Mouse (Mus musculus) cerebellum, adult 11-12 months (tissue): ENCODE results near the gene Rack1.
"Not testable (repeated sequence)": the region's sequence is repeated elsewhere in the genome, so short reads cannot be mapped to it uniquely, and the experiment has no call there.

Experiments
- DNase-seq: peaks from one replicate; pipeline ENCODE4 v3.0.0; 2022

Rack1 gene

GRCm38 (mm10) chr11:48843202-48843601 is 43.1 kb downstream of the Rack1 start:
- DNase-seq = no peak

- DNase-seq = no peak
These were observed 44.2 kb downstream of the Rack1 start for GRCm38 (mm10) chr11:48844309-48844708.

GRCm38 (mm10) chr11:48845244-48845815 is 45.2 kb downstream of the Rack1 start:
- DNase-seq = no peak

- not testable (repeated sequence) for DNase-seq
These were observed 46.2 kb downstream of the Rack1 start for GRCm38 (mm10) chr11:48846362-48846761.

- no peak for DNase-seq
These were observed 46.7 kb downstream of the Rack1 start for GRCm38 (mm10) chr11:48846881-48847280.

- DNase-seq = no peak
These were observed 50.1 kb downstream of the Rack1 start for GRCm38 (mm10) chr11:48850240-48850639.

- DNase-seq = no peak
These were observed 51.3 kb downstream of the Rack1 start for GRCm38 (mm10) chr11:48851270-48851995.

GRCm38 (mm10) chr11:48852190-48852589 is 52.1 kb downstream of the Rack1 start:
- DNase-seq = no peak

- DNase-seq = no peak
These were observed 52.7 kb downstream of the Rack1 start for GRCm38 (mm10) chr11:48852624-48853473.

- peak; percentile 88 for DNase-seq
These were observed 53.5 kb downstream of the Rack1 start for GRCm38 (mm10) chr11:48853474-48854180.
